Mouse (Mus musculus) spleen, adult 2 months (tissue): Measurements from ENCODE around the gene Car2.

Experiments
- CTCF ChIP-seq: fragments of 200-500 bp; IDR thresholded peaks from 2 replicates; pipeline ENCODE4 v1.5.1; 2011; ENCODE audit warnings: mild to moderate bottlenecking, inconsistent platforms; ENCODE audit not compliant: insufficient read depth, insufficient read length, insufficient replicate concordance; ENCODE audit errors: extremely low read depth
- POLR2A ChIP-seq: fragments of 200-500 bp; IDR thresholded peaks from 2 replicates; pipeline ENCODE4 v1.6.1; 2011; ENCODE audit warnings: low read depth, low read length, inconsistent platforms

DNA sequence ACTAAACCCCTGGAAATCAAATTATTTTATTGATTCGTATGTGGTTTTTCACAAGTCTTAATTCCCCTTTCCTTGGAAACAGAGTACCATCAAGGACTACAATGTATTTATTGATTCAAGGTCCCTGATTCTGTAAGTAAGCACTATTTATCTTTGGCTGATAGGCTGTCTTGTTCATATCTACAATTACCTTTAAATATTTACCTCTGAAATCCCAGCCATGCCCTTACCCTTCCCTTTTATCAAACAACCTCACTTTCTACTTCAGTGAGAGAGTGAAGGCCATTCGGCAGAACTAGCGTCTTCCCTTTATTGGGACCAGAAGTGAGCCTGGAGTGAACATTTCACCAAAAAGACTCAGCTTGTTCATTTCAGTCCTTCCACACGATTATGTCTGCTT, 27.7 kb downstream of the Car2 start:
- TF ChIP-seq CTCF (no peak), POLR2A (no peak)
